Mouse (Mus musculus) forebrain, embryonic 14.5 days (tissue): ENCODE results near the gene Prm2. TPM values are rescaled to one million over a fixed set of nuclear protein-coding genes. Genes with fewer than 3 reads are reported as not detected.
A peak's percentile ranks its signal among the peaks of the same experiment; 100 is the strongest.

Source experiments
- ATAC-seq: fragments of 200-750 bp; cut with Nextera tagmentation; 2 replicates; pipeline ENCODE4 v1.8.0; 2017; ENCODE audit warnings: mild to moderate bottlenecking, moderate library complexity
- DNase-seq: peaks from one replicate; pipeline ENCODE4 v3.0.0-alpha.2; 2015; ENCODE audit warnings: low spot score
- H3K27ac ChIP-seq: fragments of 300-500 bp; sonication (generic); 2 replicates; pipeline ENCODE4 v1.5.1; 2014; ENCODE audit warnings: low read depth, mild to moderate bottlenecking, control low read depth, low read length, moderate library complexity
- H3K27me3 ChIP-seq: fragments of 300-500 bp; sonication (generic); replicated peaks from 2 replicates; pipeline ENCODE4 v1.6.1; 2014; ENCODE audit warnings: low read length, control low read depth, mixed read lengths; ENCODE audit not compliant: control insufficient read depth, insufficient read depth
- H3K36me3 ChIP-seq: fragments of 300-500 bp; sonication (generic); 2 replicates; pipeline ENCODE4 v1.6.1; 2014; ENCODE audit warnings: low read length, control low read depth; ENCODE audit not compliant: control insufficient read depth, insufficient read depth
- H3K4me1 ChIP-seq: fragments of 300-500 bp; sonication (generic); 2 replicates; pipeline ENCODE4 v1.6.1; 2014; ENCODE audit warnings: antibody characterized with exemption, low read length, control low read depth; ENCODE audit not compliant: control insufficient read depth, insufficient read depth
- H3K4me2 ChIP-seq: fragments of 300-500 bp; sonication (generic); 2 replicates; pipeline ENCODE4 v1.6.1; 2014; ENCODE audit warnings: mild to moderate bottlenecking, control low read depth, low read length
- H3K4me3 ChIP-seq: fragments of 300-500 bp; sonication (generic); 2 replicates; pipeline ENCODE4 v1.5.1; 2014; ENCODE audit warnings: low read depth, low read length, control low read depth
- H3K9ac ChIP-seq: fragments of 300-500 bp; sonication (generic); 2 replicates; pipeline ENCODE4 v1.6.1; 2014; ENCODE audit warnings: mild to moderate bottlenecking, low read length, control low read depth, moderate library complexity
- H3K9me3 ChIP-seq: fragments of 300-500 bp; sonication (generic); replicated peaks from 2 replicates; pipeline ENCODE4 v1.6.1; 2016; ENCODE audit warnings: low read length, control low read depth, mixed read lengths; ENCODE audit not compliant: control insufficient read depth
- WGBS: fragments of 180-500 bp; shearing (Covaris S2); extraction: QIAGEN DNeasy Blood & Tissue Kit; methylation state at CpG from one replicate; pipeline ENCODE4 v1.1.7; 2014; 5-methylcytosine and 5-hydroxymethylcytosine counted together
- polyA plus RNA-seq: library from polyadenylated mRNA; unstranded; fragments of >200 nt; fragmentation: Nextera tagmentation; extraction: Ambion mirVana; gene quantifications from 2 replicates; pipeline ENCODE4 v1.2.1, GENCODE M21; 2014

Prm2 gene
- polyA plus RNA-seq, result not detected in 2 replicates

- WGBS, result 80% methylated on average over 6 of the region's 6 CpGs
- Histone ChIP-seq H3K4me1 (no peaks in the 10 kb centered on the region), H3K9ac (no peak within 1 kb of the TSS), H3K27ac (no peak within 1 kb of the TSS), H3K4me2 (no peak within 1 kb of the TSS), H3K36me3 (no peaks in the 10 kb centered on the region), H3K27me3 (0 out of 2 replicates have a peak, but pooled peaks cover 2% of the 10 kb centered on the region), H3K9me3 (no peaks in the 10 kb centered on the region), H3K4me3 (no peak within 1 kb of the TSS)
- DNase-seq, result no peak
- ATAC-seq, result no peak
These were observed at the start of gene Prm2 for GRCm38 (mm10) chr16:10796034-10796433. TSS of gene Prm2 (minus strand) at chr16:10796134.

DNA sequence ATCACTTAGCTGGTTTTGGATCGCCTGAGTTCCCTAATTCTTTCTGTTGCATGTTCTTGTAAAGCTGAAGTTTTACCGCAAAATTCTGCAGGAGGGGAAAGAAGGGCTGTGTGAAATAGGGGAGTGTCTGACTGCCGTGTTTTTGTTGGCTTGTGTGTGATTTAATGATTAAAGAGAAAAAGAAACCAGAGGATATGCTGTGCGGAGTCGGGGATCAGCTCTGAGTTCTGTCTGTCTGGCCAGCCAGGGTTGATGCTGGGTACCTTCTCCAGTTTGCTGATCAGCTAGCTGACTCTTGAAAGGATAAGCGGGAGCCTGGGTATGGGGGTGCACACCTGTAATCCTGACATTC lies 48.4 kb upstream of the Prm2 start:
- Histone ChIP-seq H3K36me3 (no peaks in the 10 kb centered on the region), H3K9me3 (no peaks in the 10 kb centered on the region), H3K4me3 (no peak overlapping the region), H3K4me2 (no peak overlapping the region), H3K9ac (no peak overlapping the region), H3K4me1 (no peaks in the 10 kb centered on the region), H3K27ac (no peak overlapping the region), H3K27me3 (no peaks in the 10 kb centered on the region)
- WGBS, result 77% methylated on average over 6 of the region's 6 CpGs
- DNase-seq, result no peak
- no peak for ATAC-seq

DNA sequence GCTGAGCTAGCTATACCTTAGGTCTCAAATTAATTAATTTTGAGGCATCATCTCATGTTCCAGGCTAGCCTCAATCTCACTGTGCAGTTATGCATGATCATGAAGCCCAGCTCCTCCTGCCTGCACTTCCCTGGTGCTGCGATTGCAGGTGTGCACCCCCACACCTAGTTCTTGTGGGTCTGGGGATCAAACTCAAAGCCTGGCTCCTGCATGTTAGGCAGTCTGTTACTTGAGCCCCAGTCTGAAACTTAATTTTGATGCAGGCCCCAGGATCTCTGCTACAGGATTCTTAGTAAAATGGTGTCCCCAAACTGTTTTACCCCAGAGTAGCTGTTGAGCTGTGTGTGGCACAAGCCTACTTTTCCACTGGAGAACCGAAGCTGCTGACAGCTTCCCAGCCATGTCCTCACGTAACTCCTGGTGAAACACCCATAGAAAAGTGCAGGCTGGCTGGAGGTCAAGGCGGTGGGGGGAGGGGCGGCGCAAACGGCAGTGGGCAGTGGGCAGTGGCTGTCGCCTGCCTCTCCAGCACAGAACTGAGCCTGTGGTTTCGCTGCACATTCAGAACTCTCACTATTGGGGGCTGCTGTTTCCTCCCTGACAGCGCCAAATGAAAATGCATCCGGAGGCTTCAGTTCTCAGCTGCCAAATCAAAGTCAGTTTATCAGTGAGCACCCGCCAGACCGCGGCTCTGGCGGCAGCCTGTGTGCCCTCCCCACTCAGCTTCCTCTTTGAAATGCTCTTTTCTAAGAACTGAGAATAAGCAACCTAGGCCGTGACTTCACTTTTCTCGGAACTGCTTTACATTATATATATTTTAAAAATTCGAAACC lies 47.8 kb upstream of the Prm2 start:
- Histone ChIP-seq H3K36me3 (no peaks in the 10 kb centered on the region), H3K27ac (no peak overlapping the region), H3K9me3 (no peaks in the 10 kb centered on the region), H3K4me1 (no peaks in the 10 kb centered on the region), H3K4me3 (no peak overlapping the region), H3K27me3 (no peaks in the 10 kb centered on the region), H3K9ac (0 out of 2 replicates have a peak overlapping the region, but pooled peaks have one; percentile 21), H3K4me2 (peak overlapping the region; percentile 28; the same call in 1 of the 2 replicates)
- peak; percentile 37 for DNase-seq
- peak; percentile 52; the same call in 1 of the 2 replicates for ATAC-seq
- 40% methylated on average over 18 of the region's 18 CpGs for WGBS

DNA sequence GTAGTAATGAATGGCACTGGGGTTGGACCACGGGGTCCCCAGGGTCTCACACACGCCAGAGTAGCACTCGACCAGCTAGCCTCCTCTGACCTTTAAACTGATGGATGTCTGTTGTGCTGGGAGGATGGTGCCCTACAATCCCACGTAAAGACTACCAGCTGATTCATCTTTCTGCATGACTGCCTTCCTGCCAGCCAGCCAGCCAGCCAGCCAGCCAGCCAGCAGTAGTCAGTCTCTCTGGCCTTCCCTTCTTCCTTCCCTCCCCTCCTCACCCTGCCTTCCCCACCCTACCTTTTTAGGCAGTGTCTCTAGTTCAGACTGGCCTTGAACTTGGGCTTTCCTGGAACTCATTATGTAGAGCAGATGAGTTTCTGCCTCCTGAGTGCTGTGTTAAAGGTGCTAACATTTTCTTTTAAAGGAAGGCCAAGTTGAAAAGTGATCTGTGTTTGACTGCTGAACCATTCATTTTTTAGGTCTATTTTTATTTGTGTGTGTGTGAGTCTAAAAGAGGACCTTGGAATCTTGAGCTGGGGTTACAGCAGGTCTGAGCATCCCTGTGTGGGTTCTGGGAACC lies 46.4 kb upstream of the Prm2 start:
- Histone ChIP-seq H3K27ac (no peak overlapping the region), H3K4me3 (no peak overlapping the region), H3K27me3 (no peaks in the 10 kb centered on the region), H3K4me2 (no peak overlapping the region), H3K9ac (no peak overlapping the region), H3K9me3 (no peaks in the 10 kb centered on the region), H3K36me3 (no peaks in the 10 kb centered on the region), H3K4me1 (no peaks in the 10 kb centered on the region)
- 75% methylated on average over 4 of the region's 4 CpGs for WGBS
- DNase-seq, result no peak
- ATAC-seq, result no peak

DNA sequence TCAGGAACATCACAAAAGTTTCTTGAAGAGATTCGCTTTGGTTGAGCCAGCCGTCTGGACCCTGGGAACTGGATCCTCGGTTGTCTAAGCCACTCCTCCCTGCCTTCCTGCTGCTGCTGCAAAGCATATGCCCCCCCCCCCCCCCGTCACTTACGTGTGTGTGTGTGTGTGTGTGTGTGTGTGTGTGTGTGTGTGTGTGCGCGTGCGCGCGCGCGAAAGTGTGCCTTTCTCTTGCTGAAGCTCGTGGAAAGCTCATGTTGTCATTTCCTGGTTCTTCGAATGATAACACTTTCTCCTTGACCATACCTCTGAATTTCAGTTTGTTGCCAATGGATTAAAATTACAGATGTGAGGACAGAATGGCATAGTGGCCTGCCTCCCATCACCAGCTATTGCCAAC lies 44.1 kb upstream of the Prm2 start:
- WGBS, result 92% methylated on average over 13 of the region's 14 CpGs
- DNase-seq, result no peak
- ATAC-seq, result no peak
- Histone ChIP-seq H3K9me3 (no peaks in the 10 kb centered on the region), H3K4me3 (no peak overlapping the region), H3K9ac (no peak overlapping the region), H3K27ac (no peak overlapping the region), H3K4me1 (0 out of 2 replicates have a peak, but pooled peaks cover 3% of the 10 kb centered on the region), H3K4me2 (no peak overlapping the region), H3K27me3 (no peaks in the 10 kb centered on the region), H3K36me3 (no peaks in the 10 kb centered on the region)

DNA sequence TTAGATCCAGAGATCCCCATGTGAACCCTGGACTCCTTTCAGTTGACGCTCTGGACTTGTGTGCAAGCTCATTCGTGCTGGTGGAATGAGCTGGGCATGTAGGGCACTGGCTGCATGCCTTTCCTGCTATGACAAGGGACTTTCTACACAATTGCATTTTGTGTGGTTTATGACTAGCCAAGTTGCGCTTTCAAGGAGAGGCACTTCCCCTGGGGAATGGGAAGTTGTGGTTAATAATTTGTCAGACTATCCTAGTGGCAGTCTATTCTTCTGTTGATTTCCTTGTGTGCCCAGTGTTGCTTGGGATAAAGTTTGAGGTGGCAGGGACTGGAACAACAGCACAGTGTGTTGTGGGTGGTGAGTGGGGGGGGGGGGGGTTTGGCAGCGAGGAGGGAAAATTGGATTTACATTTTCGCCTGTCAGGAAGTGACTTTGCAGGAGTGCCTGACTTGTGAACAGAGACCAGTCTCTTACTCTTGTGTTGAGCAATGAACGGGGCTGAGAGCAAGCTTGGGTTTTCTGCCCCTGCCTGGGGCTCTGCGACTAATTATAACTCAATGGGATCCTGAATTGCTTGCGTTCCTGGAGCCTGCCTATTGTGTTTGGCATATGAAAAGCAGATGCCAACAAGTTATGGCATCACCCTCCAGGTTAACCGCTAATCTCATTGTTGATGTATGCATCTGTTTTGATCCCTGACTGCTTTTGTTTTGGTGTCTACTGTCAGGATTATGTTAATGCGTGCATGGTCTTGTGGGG lies 42.7 kb upstream of the Prm2 start:
- Histone ChIP-seq H3K9ac (no peak overlapping the region), H3K4me1 (0 out of 2 replicates have a peak, but pooled peaks cover 5% of the 10 kb centered on the region), H3K4me2 (no peak overlapping the region), H3K27me3 (0 out of 2 replicates have a peak, but pooled peaks cover 2% of the 10 kb centered on the region), H3K4me3 (no peak overlapping the region), H3K27ac (no peak overlapping the region), H3K9me3 (no peaks in the 10 kb centered on the region), H3K36me3 (no peaks in the 10 kb centered on the region)
- ATAC-seq, result no peak
- no peak for DNase-seq
- WGBS, result 46% methylated on average over 10 of the region's 10 CpGs

DNA sequence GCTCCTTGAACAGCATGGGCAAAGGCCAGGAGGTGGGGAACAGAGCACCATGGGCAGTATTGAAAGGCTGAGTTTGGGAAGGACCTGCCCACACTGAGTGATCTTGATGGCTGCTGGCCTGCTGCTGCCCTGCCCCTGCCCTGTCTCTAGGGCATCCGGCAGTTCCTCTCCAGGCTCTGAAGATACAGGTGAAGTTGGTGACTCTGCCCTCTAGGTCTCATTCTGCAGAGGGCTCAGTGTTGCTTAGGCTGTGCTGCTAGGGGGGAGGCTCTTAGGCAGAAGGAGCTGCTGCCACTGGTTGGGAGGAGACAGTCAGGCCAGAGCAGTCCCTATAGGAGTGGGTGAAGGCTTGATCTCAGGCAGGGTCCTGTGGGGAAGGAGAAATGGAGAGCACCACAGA lies 42.0 kb upstream of the Prm2 start:
- Histone ChIP-seq H3K9me3 (no peaks in the 10 kb centered on the region), H3K4me2 (no peak overlapping the region), H3K27me3 (0 out of 2 replicates have a peak, but pooled peaks cover 2% of the 10 kb centered on the region), H3K27ac (no peak overlapping the region), H3K4me3 (no peak overlapping the region), H3K4me1 (0 out of 2 replicates have a peak, but pooled peaks cover 5% of the 10 kb centered on the region), H3K36me3 (no peaks in the 10 kb centered on the region), H3K9ac (no peak overlapping the region)
- no peak for ATAC-seq
- no peak for DNase-seq
- WGBS, result 93% methylated on average over 1 of the region's 1 CpGs

- no peak for ATAC-seq
- Histone ChIP-seq H3K27ac (no peak overlapping the region), H3K27me3 (0 out of 2 replicates have a peak, but pooled peaks cover 2% of the 10 kb centered on the region), H3K9ac (no peak overlapping the region), H3K36me3 (no peaks in the 10 kb centered on the region), H3K9me3 (no peaks in the 10 kb centered on the region), H3K4me2 (no peak overlapping the region), H3K4me3 (no peak overlapping the region), H3K4me1 (0 out of 2 replicates have a peak, but pooled peaks cover 5% of the 10 kb centered on the region)
- 97% methylated on average over 3 of the region's 3 CpGs for WGBS
- no peak for DNase-seq
These were observed 41.3 kb upstream of the Prm2 start for GRCm38 (mm10) chr16:10837250-10837649.
